Mouse (Mus musculus) stomach, embryonic 16.5 days (tissue): ENCODE results near the gene Gm13030. TPM values are rescaled to one million over a fixed set of nuclear protein-coding genes. Genes with fewer than 3 reads are reported as not detected.
A peak's percentile ranks its signal among the peaks of the same experiment; 100 is the strongest.

Experiments
- ATAC-seq: fragments of 200-750 bp; cut with Nextera tagmentation; 2 replicates; pipeline ENCODE4 v1.8.0; 2017; ENCODE audit warnings: moderate number of reproducible peaks, moderate TSS enrichment; ENCODE audit not compliant: insufficient read depth, low FRiP score
- H3K27ac ChIP-seq: fragments of 300-500 bp; sonication (generic); 2 replicates; pipeline ENCODE4 v1.5.1; 2014; ENCODE audit warnings: low read length
- H3K27me3 ChIP-seq: fragments of 300-500 bp; sonication (generic); 2 replicates; pipeline ENCODE4 v1.6.1; 2014; ENCODE audit warnings: low read length, control low read depth, mixed read lengths; ENCODE audit not compliant: control insufficient read depth, insufficient read depth
- H3K36me3 ChIP-seq: fragments of 300-500 bp; sonication (generic); 2 replicates; pipeline ENCODE4 v1.6.1; 2014; ENCODE audit warnings: low read length; ENCODE audit not compliant: control insufficient read depth, insufficient read depth
- H3K4me1 ChIP-seq: fragments of 300-500 bp; sonication (generic); 2 replicates; pipeline ENCODE4 v1.6.1; 2014; ENCODE audit warnings: low read length, control low read depth, mixed read lengths; ENCODE audit not compliant: control insufficient read depth, insufficient read depth
- H3K4me2 ChIP-seq: fragments of 300-500 bp; sonication (generic); 2 replicates; pipeline ENCODE4 v1.6.1; 2014; ENCODE audit warnings: low read depth, low read length, mixed read lengths
- H3K4me3 ChIP-seq: fragments of 300-500 bp; sonication (generic); replicated peaks from 2 replicates; pipeline ENCODE4 v1.5.1; 2014; ENCODE audit warnings: mild to moderate bottlenecking, low read length
- H3K9ac ChIP-seq: fragments of 300-500 bp; sonication (generic); 2 replicates; pipeline ENCODE4 v1.6.1; 2014; ENCODE audit warnings: low read length
- H3K9me3 ChIP-seq: fragments of 300-500 bp; sonication (generic); replicated peaks from 2 replicates; pipeline ENCODE4 v1.6.1; 2016; ENCODE audit warnings: low read length, control low read depth; ENCODE audit not compliant: control insufficient read depth
- WGBS: fragments of 180-500 bp; shearing (Covaris S2); extraction: QIAGEN DNeasy Blood & Tissue Kit; methylation state at CpG from one replicate; pipeline ENCODE4 v1.1.7; 2014; 5-methylcytosine and 5-hydroxymethylcytosine counted together
- polyA plus RNA-seq: library from polyadenylated mRNA; unstranded; fragments of >200 nt; fragmentation: Nextera tagmentation; extraction: Ambion mirVana; gene quantifications from 2 replicates; pipeline ENCODE4 v1.2.1, GENCODE M21; 2015

Gene Gm13030
- not detected in 2 replicates for polyA plus RNA-seq

- Histone ChIP-seq H3K9ac (no peak within 1 kb of the TSS), H3K36me3 (no peaks in the 10 kb centered on the region), H3K4me1 (no peaks in the 10 kb centered on the region), H3K9me3 (0 out of 2 replicates have a peak, but pooled peaks cover 3% of the 10 kb centered on the region), H3K4me2 (no peak within 1 kb of the TSS), H3K27me3 (no peaks in the 10 kb centered on the region), H3K4me3 (no peak within 1 kb of the TSS), H3K27ac (no peak within 1 kb of the TSS)
- no peak for ATAC-seq
- 71% methylated on average over 6 of the region's 6 CpGs for WGBS
These were observed at the start of gene Gm13030 for GRCm38 (mm10) chr4:138873864-138874263. Gene Gm13030 (minus strand): TSS chr4:138873964.

GRCm38 (mm10) chr4:138922131-138922459 is 48.3 kb upstream of the Gm13030 start:
- H3K4me1 ChIP-seq, result no peaks in the 10 kb centered on the region
- WGBS, result 2% methylated on average over 11 of the region's 11 CpGs
- peak; percentile 82; the same call in 1 of the 2 replicates for ATAC-seq
- no peaks in the 10 kb centered on the region for H3K27me3 ChIP-seq
- peak overlapping the region; percentile 4; the same call in 1 of the 2 replicates for H3K4me3 ChIP-seq
- H3K36me3 ChIP-seq, result no peaks in the 10 kb centered on the region
- peak overlapping the region; percentile 42 for H3K4me2 ChIP-seq
- no peak overlapping the region for H3K27ac ChIP-seq
- H3K9me3 ChIP-seq, result peaks cover 4% of the 10 kb centered on the region; the same call in 1 of the 2 replicates
- H3K9ac ChIP-seq, result no peak overlapping the region

GRCm38 (mm10) chr4:138921254-138922130 is 47.7 kb upstream of the Gm13030 start:
- Histone ChIP-seq H3K36me3 (no peaks in the 10 kb centered on the region), H3K4me3 (peak overlapping the region; percentile 4; the same call in 1 of the 2 replicates), H3K4me1 (no peaks in the 10 kb centered on the region), H3K27ac (no peak overlapping the region), H3K27me3 (no peaks in the 10 kb centered on the region), H3K9ac (no peak overlapping the region), H3K9me3 (peaks cover 4% of the 10 kb centered on the region; the same call in 1 of the 2 replicates), H3K4me2 (peak overlapping the region; percentile 42)
- 39% methylated on average over 20 of the region's 20 CpGs for WGBS
- ATAC-seq, result 0 out of 2 replicates have a peak, but pooled peaks have one; percentile 6

GRCm38 (mm10) chr4:138917282-138917681 is 43.5 kb upstream of the Gm13030 start:
- no peaks in the 10 kb centered on the region for H3K36me3 ChIP-seq
- 83% methylated on average over 9 of the region's 9 CpGs for WGBS
- no peak for ATAC-seq

GRCm38 (mm10) chr4:138913797-138914196 is 40.0 kb upstream of the Gm13030 start, which contains the start of gene Otud3:
Gene Otud3 (minus strand): TSS chr4:138913945.
- under 1% methylated on average over 38 of the region's 39 CpGs for WGBS
- Histone ChIP-seq H3K27me3 (no peaks in the 10 kb centered on the region), H3K27ac (peak within 1 kb of the TSS; percentile 49), H3K4me1 (peaks cover 8% of the 10 kb centered on the region), H3K36me3 (no peaks in the 10 kb centered on the region), H3K9me3 (peaks cover 4% of the 10 kb centered on the region; the same call in 1 of the 2 replicates), H3K4me2 (peak within 1 kb of the TSS; percentile 97), H3K4me3 (peak within 1 kb of the TSS; percentile 96), H3K9ac (peak within 1 kb of the TSS; percentile 95)
- ATAC-seq, result peak; percentile 96

More at GRCm38 (mm10) chr4:138917282-138917681, 43.5 kb upstream of the Gm13030 start:
- H3K4me1 ChIP-seq, result peaks cover 8% of the 10 kb centered on the region
- H3K4me2 ChIP-seq, result no peak overlapping the region
- peaks cover 4% of the 10 kb centered on the region; the same call in 1 of the 2 replicates for H3K9me3 ChIP-seq
- no peak overlapping the region for H3K4me3 ChIP-seq
- H3K27ac ChIP-seq, result no peak overlapping the region
- no peak overlapping the region for H3K9ac ChIP-seq
- H3K27me3 ChIP-seq, result no peaks in the 10 kb centered on the region

- peak overlapping the region; percentile 95 for H3K9ac ChIP-seq
- peak overlapping the region; percentile 97 for H3K4me2 ChIP-seq
- H3K4me1 ChIP-seq, result peaks cover 8% of the 10 kb centered on the region
- under 1% methylated on average over 52 of the region's 52 CpGs for WGBS
- no peaks in the 10 kb centered on the region for H3K27me3 ChIP-seq
- ATAC-seq, result peak; percentile 35; the same call in 1 of the 2 replicates
- H3K36me3 ChIP-seq, result no peaks in the 10 kb centered on the region
- H3K9me3 ChIP-seq, result peaks cover 4% of the 10 kb centered on the region; the same call in 1 of the 2 replicates
- peak overlapping the region; percentile 49 for H3K27ac ChIP-seq
- H3K4me3 ChIP-seq, result peak overlapping the region; percentile 96
These were observed 39.5 kb upstream of the Gm13030 start for GRCm38 (mm10) chr4:138913141-138913787.

GRCm38 (mm10) chr4:138905624-138906337 is 32.0 kb upstream of the Gm13030 start:
- Histone ChIP-seq H3K4me3 (no peak overlapping the region), H3K4me2 (no peak overlapping the region), H3K9me3 (no peaks in the 10 kb centered on the region), H3K36me3 (peaks cover 10% of the 10 kb centered on the region), H3K27ac (peak overlapping the region; percentile 9; the same call in 1 of the 2 replicates), H3K27me3 (no peaks in the 10 kb centered on the region), H3K9ac (no peak overlapping the region), H3K4me1 (no peaks in the 10 kb centered on the region)
- ATAC-seq, result no peak
- WGBS, result 87% methylated on average over 18 of the region's 18 CpGs

- Histone ChIP-seq H3K4me2 (no peak overlapping the region), H3K36me3 (peaks cover 5% of the 10 kb centered on the region), H3K4me1 (no peaks in the 10 kb centered on the region), H3K9me3 (no peaks in the 10 kb centered on the region), H3K4me3 (no peak overlapping the region), H3K27ac (no peak overlapping the region), H3K9ac (no peak overlapping the region), H3K27me3 (no peaks in the 10 kb centered on the region)
- WGBS, result 61% methylated on average over 7 of the region's 7 CpGs
- ATAC-seq, result no peak
These were observed 25.6 kb upstream of the Gm13030 start for GRCm38 (mm10) chr4:138899361-138899760.
